9 mouse cellular contexts compared by ENCODE assay signal in genomic region chr3:38888111-38888510, GRCm38 (mm10). TPM values are rescaled to one million over a fixed set of nuclear protein-coding genes. Genes with fewer than 3 reads are reported as not detected.
DNase-seq lines count a peak whose midpoint lies in the region; ATAC-seq and TF ChIP-seq lines count a peak whose summit lies in the region.
"Had no signal": no experiment of that assay in that cellular context is flagged by ENCODE, and none has a peak within 500 bp of the region (broad histone marks: within the 10 kb centered on the region; RNA-seq: fewer than 3 reads in every experiment).

No protein-coding gene starts in this region.

- no peak; the same call in 1 of the 2 replicates for TF ChIP-seq CTCF in testis, adult 2 months (IDR thresholded peaks at IDR 0.05; ENCODE audit: control insufficient read depth, insufficient read depth, insufficient replicate concordance, low read depth, low read length)

- WGBS in embryonic facial prominence, embryonic 15.5 days, result 13% methylated on average over 24 of the region's 24 CpGs
- WGBS in heart, embryonic 12.5 days, result 17% methylated on average over 24 of the region's 24 CpGs
- 8% methylated on average over 24 of the region's 24 CpGs for WGBS in kidney, embryonic 16.5 days
- WGBS in liver, embryonic 11.5 days, result 19% methylated on average over 24 of the region's 24 CpGs

- no peak for TF ChIP-seq POLR2A in testis, adult 2 months (IDR thresholded peaks at IDR 0.05; ENCODE audit: control insufficient read depth, low read depth, low read length)

- no peaks in the 10 kb centered on the region for H3K36me3 ChIP-seq in testis, adult 2 months (ENCODE audit: control insufficient read depth, insufficient read depth, low read length)
- peaks cover 26% of the 10 kb centered on the region for H3K36me3 ChIP-seq in embryonic facial prominence, embryonic 15.5 days
- peaks cover 31% of the 10 kb centered on the region for H3K36me3 ChIP-seq in heart, embryonic 12.5 days
- H3K36me3 ChIP-seq in kidney, embryonic 16.5 days (ENCODE audit: insufficient read depth, low read length), result peaks cover 24% of the 10 kb centered on the region
- H3K36me3 ChIP-seq in liver, embryonic 11.5 days (ENCODE audit: control insufficient read depth, insufficient read depth, low read length), result peaks cover 4% of the 10 kb centered on the region; the same call in 1 of the 2 replicates

- H3K4me2 ChIP-seq in embryonic facial prominence, embryonic 15.5 days (replicated peaks), result peak overlapping the region; percentile 92
- peak overlapping the region; percentile 92 for H3K4me2 ChIP-seq in heart, embryonic 12.5 days
- H3K4me2 ChIP-seq in kidney, embryonic 16.5 days (replicated peaks; ENCODE audit: low read depth, low read length), result peak overlapping the region; percentile 87
- peak overlapping the region; percentile 82 for H3K4me2 ChIP-seq in liver, embryonic 11.5 days

- ATAC-seq in embryonic facial prominence, embryonic 15.5 days (ENCODE audit: insufficient number of reproducible peaks, low FRiP score, low TSS enrichment, low read depth), result no peak
- no peak for ATAC-seq in heart, embryonic 12.5 days (ENCODE audit: insufficient number of reproducible peaks, low FRiP score)
- ATAC-seq in kidney, embryonic 16.5 days (ENCODE audit: low FRiP score, low TSS enrichment), result no peak
- no peak for ATAC-seq in liver, embryonic 11.5 days (replicated peaks; ENCODE audit: low FRiP score)

- H3K4me3 ChIP-seq in testis, adult 2 months (ENCODE audit: control insufficient read depth, low read depth, low read length), result peak overlapping the region; percentile 18
- peak overlapping the region; percentile 83 for H3K4me3 ChIP-seq in embryonic facial prominence, embryonic 15.5 days (replicated peaks)
- H3K4me3 ChIP-seq in heart, embryonic 12.5 days, result peak overlapping the region; percentile 74
- H3K4me3 ChIP-seq in kidney, embryonic 16.5 days (ENCODE audit: low read length), result peak overlapping the region; percentile 66
- H3K4me3 ChIP-seq in liver, embryonic 11.5 days (ENCODE audit: low read depth, low read length), result peak overlapping the region; percentile 67

- peak overlapping the region; percentile 78 for H3K9ac ChIP-seq in embryonic facial prominence, embryonic 15.5 days
- H3K9ac ChIP-seq in heart, embryonic 12.5 days, result peak overlapping the region; percentile 77
- peak overlapping the region; percentile 84 for H3K9ac ChIP-seq in kidney, embryonic 16.5 days (replicated peaks; ENCODE audit: low read length)
- 0 out of 2 replicates have a peak overlapping the region, but pooled peaks have one; percentile 14 for H3K9ac ChIP-seq in liver, embryonic 11.5 days (ENCODE audit: low read depth, low read length)

- H3K9me3 ChIP-seq in embryonic facial prominence, embryonic 15.5 days (replicated peaks), result no peaks in the 10 kb centered on the region
- no peaks in the 10 kb centered on the region for H3K9me3 ChIP-seq in heart, embryonic 12.5 days (replicated peaks)
- H3K9me3 ChIP-seq in kidney, embryonic 16.5 days (ENCODE audit: low read length), result peaks cover 13% of the 10 kb centered on the region; the same call in 1 of the 2 replicates
- H3K9me3 ChIP-seq in liver, embryonic 11.5 days (ENCODE audit: control insufficient read depth, low read length), result no peaks in the 10 kb centered on the region

- no peak for DNase-seq in testis, postnatal 14 days (ENCODE audit: low spot score)
- peak; percentile 61 for DNase-seq in liver, embryonic 11.5 days (ENCODE audit: low spot score)
- DNase-seq in neural tube, embryonic 10.5 days (ENCODE audit: extremely low spot score, low spot score), result peak; percentile 72
- DNase-seq in thymus, postnatal 4 days, result peak; percentile 83

- H3K27ac ChIP-seq in testis, adult 2 months (ENCODE audit: control insufficient read depth, insufficient read depth, low read depth, low read length), result no peak overlapping the region
- peak overlapping the region; percentile 98; the same call in 1 of the 2 replicates for H3K27ac ChIP-seq in embryonic facial prominence, embryonic 15.5 days (replicated peaks)
- H3K27ac ChIP-seq in heart, embryonic 12.5 days (ENCODE audit: poor library complexity, severe bottlenecking), result no peak overlapping the region
- no peak overlapping the region for H3K27ac ChIP-seq in kidney, embryonic 16.5 days (ENCODE audit: low read length)
- H3K27ac ChIP-seq in liver, embryonic 11.5 days (ENCODE audit: low read depth, low read length), result no peak overlapping the region

- no peaks in the 10 kb centered on the region for H3K27me3 ChIP-seq in testis, adult 2 months (ENCODE audit: control insufficient read depth, insufficient read depth, low read length)
- 0 out of 2 replicates have a peak, but pooled peaks cover 5% of the 10 kb centered on the region for H3K27me3 ChIP-seq in embryonic facial prominence, embryonic 15.5 days
- no peaks in the 10 kb centered on the region for H3K27me3 ChIP-seq in heart, embryonic 12.5 days (replicated peaks)
- H3K27me3 ChIP-seq in kidney, embryonic 16.5 days (ENCODE audit: insufficient read depth, low read length), result 0 out of 2 replicates have a peak, but pooled peaks cover 2% of the 10 kb centered on the region
- H3K27me3 ChIP-seq in liver, embryonic 11.5 days (replicated peaks; ENCODE audit: control insufficient read depth, insufficient read depth, low read length), result peaks cover 40% of the 10 kb centered on the region
- H3K27me3 ChIP-seq: Patski had no signal

- peaks cover 11% of the 10 kb centered on the region for H3K4me1 ChIP-seq in testis, adult 2 months (ENCODE audit: control insufficient read depth, insufficient read depth, low read length)
- peaks cover 47% of the 10 kb centered on the region for H3K4me1 ChIP-seq in embryonic facial prominence, embryonic 15.5 days
- peaks cover 43% of the 10 kb centered on the region for H3K4me1 ChIP-seq in heart, embryonic 12.5 days (replicated peaks)
- peaks cover 43% of the 10 kb centered on the region for H3K4me1 ChIP-seq in kidney, embryonic 16.5 days (ENCODE audit: insufficient read depth, low read length)
- H3K4me1 ChIP-seq in liver, embryonic 11.5 days (replicated peaks; ENCODE audit: control insufficient read depth, insufficient read depth, low read length), result peaks cover 6% of the 10 kb centered on the region; the same call in 1 of the 2 replicates

RNA-seq across cellular contexts. Expression of gene Fat4, which starts 1.4 kb away (rescaled TPM):
- polyA plus RNA-seq in testis, adult 2 months (2012; rRNA removed), result 1.0 TPM in 2 replicates
- polyA plus RNA-seq in embryonic facial prominence, embryonic 15.5 days (2015; fragmentation: Nextera tagmentation; extraction: Ambion mirVana), result 9.5 and 10.1 TPM in 2 replicates
- polyA plus RNA-seq in heart, embryonic 12.5 days (2016; fragmentation: Nextera tagmentation; extraction: Ambion mirVana), result 5.3 and 7.0 TPM in 2 replicates
- polyA plus RNA-seq in kidney, embryonic 16.5 days (2015; fragmentation: Nextera tagmentation; extraction: Ambion mirVana), result 5.8 and 7.1 TPM in 2 replicates
- 3.4 and 4.0 TPM in 2 replicates for polyA plus RNA-seq in liver, embryonic 11.5 days (2014; fragmentation: Nextera tagmentation; extraction: Ambion mirVana)

Comparison
In these comparisons a context has a peak if more than half of its experiments do, and no peak if none do; other contexts are left out.
1. H3K4me3 ChIP-seq: peak in every context shown above with its lines; median percentile 83 in embryonic facial prominence, embryonic 15.5 days; 74 in heart, embryonic 12.5 days; 67 in liver, embryonic 11.5 days; 66 in kidney, embryonic 16.5 days; 18 in testis, adult 2 months.
2. H3K9ac ChIP-seq: peak in every context shown above with its lines; median percentile 84 in kidney, embryonic 16.5 days; 78 in embryonic facial prominence, embryonic 15.5 days; 77 in heart, embryonic 12.5 days; 14 in liver, embryonic 11.5 days.